Mouse (Mus musculus): ENCODE data around the gene Surf1. TPM values are rescaled to one million over a fixed set of nuclear protein-coding genes. Genes with fewer than 3 reads are reported as not detected.

The Surf1 gene
- polyA plus RNA-seq, 1 experiment from 2014 or later: 59.7 TPM

- Histone ChIP-seq H3K4me1 (ENCODE audit: insufficient read depth, low read depth, low read length) (no peaks in the 10 kb centered on the region), H3K27ac (ENCODE audit: low read length) (no peak overlapping the region), H3K36me3 (ENCODE audit: insufficient read depth, low read length) (no peaks in the 10 kb centered on the region), H3K27me3 (replicated peaks; ENCODE audit: insufficient read depth, low read length) (no peaks in the 10 kb centered on the region), H3K4me3 (ENCODE audit: low read depth, low read length) (no peak overlapping the region), H3K4me2 (replicated peaks; ENCODE audit: low read depth, low read length) (no peak overlapping the region), H3K9me3 (ENCODE audit: low read length) (no peaks in the 10 kb centered on the region), H3K9ac (replicated peaks; ENCODE audit: low read depth) (no peak overlapping the region)
- 73% methylated on average over 3 of the region's 3 CpGs for WGBS
- DNase-seq (ENCODE audit: low spot score): no peak
- no peak for ATAC-seq
- no peak for TF ChIP-seq CTCF (IDR thresholded peaks at IDR 0.05)
- TF ChIP-seq EP300 (IDR thresholded peaks at IDR 0.05): no peak
These were observed 26.9 kb upstream of the Surf1 start for GRCm38 (mm10) chr2:26943253-26943652.

- 30% methylated on average over 5 of the region's 5 CpGs for WGBS
- Histone ChIP-seq H3K4me2 (replicated peaks; ENCODE audit: low read depth, low read length) (no peak overlapping the region), H3K4me1 (ENCODE audit: insufficient read depth, low read depth, low read length) (no peaks in the 10 kb centered on the region), H3K27me3 (replicated peaks; ENCODE audit: insufficient read depth, low read length) (no peaks in the 10 kb centered on the region), H3K4me3 (ENCODE audit: low read depth, low read length) (no peak overlapping the region), H3K27ac (ENCODE audit: low read length) (no peak overlapping the region), H3K9ac (replicated peaks; ENCODE audit: low read depth) (no peak overlapping the region), H3K36me3 (ENCODE audit: insufficient read depth, low read length) (no peaks in the 10 kb centered on the region), H3K9me3 (ENCODE audit: low read length) (no peaks in the 10 kb centered on the region)
- peak; percentile 62 for TF ChIP-seq CTCF (IDR thresholded peaks at IDR 0.05)
- no peak for TF ChIP-seq EP300 (IDR thresholded peaks at IDR 0.05)
- DNase-seq (ENCODE audit: low spot score): peak; percentile 85
- peak; percentile 92 for ATAC-seq
These were observed 25.2 kb upstream of the Surf1 start for GRCm38 (mm10) chr2:26941539-26941938.

GRCm38 (mm10) chr2:26936425-26936824, 20.1 kb upstream of the Surf1 start:
- ATAC-seq: no peak
- Histone ChIP-seq H3K9ac (replicated peaks; ENCODE audit: low read depth) (no peak overlapping the region), H3K4me2 (replicated peaks; ENCODE audit: low read depth, low read length) (no peak overlapping the region), H3K4me3 (ENCODE audit: low read depth, low read length) (no peak overlapping the region), H3K36me3 (ENCODE audit: insufficient read depth, low read length) (no peaks in the 10 kb centered on the region), H3K27ac (ENCODE audit: low read length) (no peak overlapping the region), H3K27me3 (replicated peaks; ENCODE audit: insufficient read depth, low read length) (no peaks in the 10 kb centered on the region), H3K9me3 (ENCODE audit: low read length) (no peaks in the 10 kb centered on the region), H3K4me1 (ENCODE audit: insufficient read depth, low read depth, low read length) (peaks cover 10% of the 10 kb centered on the region; the same call in 1 of the 2 replicates)
- TF ChIP-seq EP300 (IDR thresholded peaks at IDR 0.05) (no peak), CTCF (IDR thresholded peaks at IDR 0.05) (no peak)
- 40% methylated on average over 1 of the region's 1 CpGs for WGBS
- DNase-seq (ENCODE audit: low spot score): no peak

DNA sequence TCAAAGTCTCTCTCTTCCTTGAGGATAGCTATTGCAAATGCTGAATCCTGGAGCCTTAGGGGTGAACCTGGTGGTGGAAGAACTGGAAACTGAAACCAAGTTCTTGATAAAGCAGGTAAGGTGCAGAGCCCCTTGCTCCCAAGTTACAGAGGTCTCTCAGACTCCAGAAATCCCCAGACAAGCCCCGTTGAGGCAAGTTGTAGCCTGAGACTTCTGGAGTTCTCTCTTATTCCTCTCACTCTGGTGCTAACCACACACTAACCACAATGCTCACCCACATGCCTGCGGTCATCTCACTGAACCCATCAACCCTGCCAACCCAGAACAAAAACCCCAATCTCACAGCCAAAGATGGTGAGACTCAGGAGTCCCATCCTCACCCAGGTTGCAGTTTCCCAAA, 19.0 kb upstream of the Surf1 start:
- Histone ChIP-seq H3K4me1 (ENCODE audit: insufficient read depth, low read depth, low read length) (peaks cover 15% of the 10 kb centered on the region; the same call in 1 of the 2 replicates), H3K9me3 (ENCODE audit: low read length) (no peaks in the 10 kb centered on the region), H3K27ac (ENCODE audit: low read length) (no peak overlapping the region), H3K9ac (replicated peaks; ENCODE audit: low read depth) (no peak overlapping the region), H3K36me3 (ENCODE audit: insufficient read depth, low read length) (no peaks in the 10 kb centered on the region), H3K27me3 (replicated peaks; ENCODE audit: insufficient read depth, low read length) (no peaks in the 10 kb centered on the region), H3K4me2 (replicated peaks; ENCODE audit: low read depth, low read length) (no peak overlapping the region), H3K4me3 (ENCODE audit: low read depth, low read length) (no peak overlapping the region)
- TF ChIP-seq EP300 (IDR thresholded peaks at IDR 0.05): no peak
- TF ChIP-seq CTCF (IDR thresholded peaks at IDR 0.05): no peak
- ATAC-seq (no peak), DNase-seq (ENCODE audit: low spot score) (no peak)
- 88% methylated on average over 2 of the region's 2 CpGs for WGBS

DNA sequence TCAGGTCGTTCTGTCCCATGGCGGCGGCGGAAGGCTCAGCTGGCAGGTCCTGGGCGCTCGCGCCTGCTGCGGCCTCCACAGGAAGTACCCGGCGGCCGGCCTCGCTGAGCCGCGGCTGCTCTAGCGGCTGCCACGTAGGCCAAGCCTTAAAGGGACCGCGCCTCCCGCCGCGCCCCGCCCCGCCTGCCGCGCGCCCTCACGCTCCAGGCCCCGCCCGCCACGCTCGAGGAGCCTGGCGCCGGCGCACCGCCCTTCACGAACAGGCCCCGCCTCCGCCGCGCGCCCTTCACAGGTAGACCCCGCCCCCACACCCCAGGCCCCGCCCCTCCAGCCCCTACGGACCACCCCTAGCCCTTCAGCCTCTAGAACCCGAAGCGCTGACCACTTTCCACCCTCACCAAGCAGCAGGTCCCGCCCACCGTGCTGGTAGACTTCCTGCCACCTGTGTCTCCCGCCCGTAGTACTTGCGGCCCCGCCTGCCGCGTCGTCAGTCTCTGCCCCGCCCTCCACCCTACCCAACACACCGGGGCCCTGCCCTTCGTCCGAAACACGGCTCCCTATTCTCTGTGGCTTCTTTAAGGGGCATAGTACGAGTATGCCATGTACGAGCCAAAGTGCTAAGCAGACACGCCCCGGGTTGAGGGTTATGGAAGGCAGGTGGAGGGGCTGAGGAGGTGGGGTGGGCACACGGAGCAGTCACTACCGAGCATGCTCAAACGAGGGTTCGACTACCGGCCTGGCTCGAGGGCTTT, 17.1 kb upstream of the Surf1 start, which contains the start of the genes Surf4 and Stkld1:
Gene Surf4, minus strand, starts transcription at position 625 of the 752 bp plus-strand sequence.
Gene Stkld1, plus strand, starts transcription at position 744 of the 752 bp plus-strand sequence.
- H3K27ac ChIP-seq (ENCODE audit: low read length): peak within 1 kb of the TSS; percentile 96
- H3K9ac ChIP-seq (replicated peaks; ENCODE audit: low read depth): peak within 1 kb of the TSS; percentile 99
- peak; percentile 98 for DNase-seq (ENCODE audit: low spot score)
- no peaks in the 10 kb centered on the region for H3K27me3 ChIP-seq (replicated peaks; ENCODE audit: insufficient read depth, low read length)
- peak within 1 kb of the TSS; percentile 83 for H3K4me2 ChIP-seq (replicated peaks; ENCODE audit: low read depth, low read length)
- no peaks in the 10 kb centered on the region for H3K9me3 ChIP-seq (ENCODE audit: low read length)
- ATAC-seq: peak; percentile 96
- TF ChIP-seq EP300 (IDR thresholded peaks at IDR 0.05): no peak
- TF ChIP-seq CTCF (IDR thresholded peaks at IDR 0.05): no peak
- WGBS: 3% methylated on average over 28 of the region's 70 CpGs
- H3K4me3 ChIP-seq (ENCODE audit: low read depth, low read length): peak within 1 kb of the TSS; percentile 87
- peaks cover 15% of the 10 kb centered on the region; the same call in 1 of the 2 replicates for H3K4me1 ChIP-seq (ENCODE audit: insufficient read depth, low read depth, low read length)
- H3K36me3 ChIP-seq (ENCODE audit: insufficient read depth, low read length): no peaks in the 10 kb centered on the region

DNA sequence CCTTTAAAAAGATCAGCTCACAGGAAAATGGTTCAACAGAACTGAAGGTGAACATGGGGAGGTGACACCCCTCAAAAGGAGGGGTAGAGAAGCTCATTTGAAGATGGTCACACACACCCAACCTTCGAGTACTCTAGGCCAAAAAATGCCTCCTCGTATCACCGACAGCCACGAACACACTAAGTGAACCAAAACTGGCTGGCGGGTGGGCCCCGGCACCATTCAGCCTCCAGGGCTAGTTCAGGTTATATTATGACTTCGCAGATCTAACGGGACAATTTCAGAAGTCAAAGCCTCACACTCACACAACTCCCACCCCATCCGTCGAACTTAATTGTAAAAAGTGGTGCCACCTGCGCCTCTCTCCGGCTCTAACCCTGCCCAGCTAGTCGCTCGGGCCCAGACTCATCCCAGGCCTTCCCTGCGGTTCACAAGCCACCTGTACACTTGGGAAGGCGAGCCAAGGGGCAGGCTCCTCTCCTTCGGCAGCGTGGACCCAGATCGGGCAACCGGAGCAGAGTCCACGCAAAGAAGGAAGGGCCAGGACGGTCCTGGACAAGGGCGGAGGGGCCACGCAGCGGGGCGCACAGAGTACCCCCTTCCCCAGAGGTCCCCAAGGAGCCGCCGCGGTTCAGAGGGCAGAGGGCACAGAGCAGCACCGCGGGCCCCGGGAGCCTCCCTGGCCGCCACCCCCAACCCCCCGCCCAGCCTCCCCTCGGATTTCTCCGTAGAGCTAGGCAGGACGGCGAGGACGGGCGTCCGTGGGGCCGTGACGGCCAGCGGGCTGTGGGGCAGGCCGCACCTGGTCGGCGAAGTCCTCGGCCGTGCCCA, 16.4 kb upstream of the Surf1 start:
- TF ChIP-seq EP300 (IDR thresholded peaks at IDR 0.05) (no peak), CTCF (IDR thresholded peaks at IDR 0.05) (no peak)
- DNase-seq (ENCODE audit: low spot score): peak; percentile 33

More for the DNA sequence above, 16.4 kb upstream of the Surf1 start:
- Histone ChIP-seq H3K27me3 (replicated peaks; ENCODE audit: insufficient read depth, low read length) (no peaks in the 10 kb centered on the region), H3K4me1 (ENCODE audit: insufficient read depth, low read depth, low read length) (peaks cover 15% of the 10 kb centered on the region; the same call in 1 of the 2 replicates), H3K36me3 (ENCODE audit: insufficient read depth, low read length) (no peaks in the 10 kb centered on the region), H3K9me3 (ENCODE audit: low read length) (no peaks in the 10 kb centered on the region), H3K4me3 (ENCODE audit: low read depth, low read length) (peak overlapping the region; percentile 87), H3K9ac (replicated peaks; ENCODE audit: low read depth) (peak overlapping the region; percentile 99), H3K27ac (ENCODE audit: low read length) (peak overlapping the region; percentile 96), H3K4me2 (replicated peaks; ENCODE audit: low read depth, low read length) (peak overlapping the region; percentile 83)
- no peak; the same call in 1 of the 2 replicates for ATAC-seq
- 5% methylated on average over 33 of the region's 49 CpGs for WGBS
